Mouse (Mus musculus) spleen, adult 2 months (tissue): ENCODE measurements around the gene Nampt. TPM values are rescaled to one million over a fixed set of nuclear protein-coding genes. Genes with fewer than 3 reads are reported as not detected.

ENCODE experiments used
- DNase-seq, 2 experiments: peaks; one replicate each; pipeline versions ENCODE4 v3.0.0 to v3.0.0-alpha.2; 2012 to 2021; ENCODE audit warnings: low spot score in 2 of 2, low read depth in 1 of 2
- H3K27ac ChIP-seq: fragments of 200-500 bp; 2 replicates; pipeline ENCODE4 v1.5.1; 2012; ENCODE audit warnings: low read length, inconsistent platforms; ENCODE audit not compliant: insufficient read depth
- H3K27me3 ChIP-seq: fragments of 200-500 bp; 2 replicates; pipeline ENCODE4 v1.6.1; 2012; ENCODE audit warnings: mild to moderate bottlenecking, moderate library complexity, low read length, inconsistent platforms; ENCODE audit not compliant: control insufficient read depth, insufficient read depth
- H3K36me3 ChIP-seq: fragments of 200-500 bp; 2 replicates; pipeline ENCODE4 v1.6.1; 2012; ENCODE audit warnings: mild to moderate bottlenecking, low read length, inconsistent platforms; ENCODE audit not compliant: control insufficient read depth, insufficient read depth
- H3K4me1 ChIP-seq: fragments of 200-500 bp; 2 replicates; pipeline ENCODE4 v1.6.1; 2011; ENCODE audit warnings: inconsistent platforms; ENCODE audit not compliant: control insufficient read depth, insufficient read depth, insufficient read length
- H3K4me3 ChIP-seq: fragments of 200-500 bp; 2 replicates; pipeline ENCODE4 v1.5.1; 2011; ENCODE audit warnings: mild to moderate bottlenecking, inconsistent platforms; ENCODE audit not compliant: insufficient read depth, insufficient read length; ENCODE audit errors: extremely low read depth
- CTCF ChIP-seq: fragments of 200-500 bp; IDR thresholded peaks from 2 replicates; pipeline ENCODE4 v1.5.1; 2011; ENCODE audit warnings: mild to moderate bottlenecking, inconsistent platforms; ENCODE audit not compliant: insufficient read depth, insufficient read length, insufficient replicate concordance; ENCODE audit errors: extremely low read depth
- POLR2A ChIP-seq: fragments of 200-500 bp; IDR thresholded peaks from 2 replicates; pipeline ENCODE4 v1.6.1; 2011; ENCODE audit warnings: low read depth, low read length, inconsistent platforms
- WGBS: fragments of 180-500 bp; shearing (Covaris S2); methylation state at CpG from one replicate; pipeline ENCODE4 v1.1.7; 2018; 5-methylcytosine and 5-hydroxymethylcytosine counted together
- polyA plus RNA-seq: library from polyadenylated mRNA; depleted of rRNA; stranded (reverse); fragments of >200 nt; gene quantifications from 2 replicates; pipeline ENCODE4 v1.2.3, GENCODE M21; 2012

The Nampt gene
- polyA plus RNA-seq, 1 experiment = 8.0 TPM

DNA sequence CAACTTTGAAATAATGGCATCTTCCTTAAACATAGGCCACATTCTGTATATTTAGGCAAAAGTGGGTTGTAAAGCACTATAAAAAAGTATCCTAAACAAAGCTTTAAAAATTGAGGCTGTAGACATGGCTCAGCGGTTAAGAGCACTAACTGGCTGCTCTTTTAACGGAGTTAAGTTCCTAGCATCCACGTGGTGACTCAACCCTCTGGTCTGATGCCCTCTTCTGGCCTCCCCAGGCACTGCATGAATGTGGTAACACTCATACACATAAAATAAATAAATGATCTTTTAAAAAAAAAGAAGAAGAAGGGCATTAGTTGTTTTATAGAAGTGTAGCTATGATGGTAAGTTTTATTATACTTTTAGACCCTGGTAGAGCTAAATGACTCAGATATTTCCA lies 7.6 kb downstream of the Nampt start:
- Histone ChIP-seq H3K4me3 (no peak overlapping the region), H3K4me1 (peaks cover 4% of the 10 kb centered on the region; the same call in 1 of the 2 replicates), H3K36me3 (peaks cover 5% of the 10 kb centered on the region; the same call in 1 of the 2 replicates), H3K27ac (no peak overlapping the region), H3K27me3 (no peaks in the 10 kb centered on the region)
- TF ChIP-seq CTCF (peak; percentile 58; the same call in 1 of the 2 replicates), POLR2A (no peak)
- WGBS = 10% methylated on average over 3 of the region's 3 CpGs
- DNase-seq = peak; percentile 54 to 69

GRCm38 (mm10) chr12:32828137-32828760 lies 8.9 kb downstream of the Nampt start:
- TF ChIP-seq POLR2A (no peak), CTCF (no peak)
- Histone ChIP-seq H3K4me1 (peaks cover 4% of the 10 kb centered on the region; the same call in 1 of the 2 replicates), H3K36me3 (peaks cover 4% of the 10 kb centered on the region), H3K27ac (peak overlapping the region; percentile 49; the same call in 1 of the 2 replicates), H3K4me3 (no peak overlapping the region), H3K27me3 (no peaks in the 10 kb centered on the region)
- 32% methylated on average over 8 of the region's 8 CpGs for WGBS
- DNase-seq = peak; percentile 7 to 17

- Histone ChIP-seq H3K4me1 (peaks cover 4% of the 10 kb centered on the region; the same call in 1 of the 2 replicates), H3K36me3 (peaks cover 10% of the 10 kb centered on the region), H3K27me3 (no peaks in the 10 kb centered on the region), H3K27ac (no peak overlapping the region), H3K4me3 (no peak overlapping the region)
- 87% methylated on average over 9 of the region's 9 CpGs for WGBS
- DNase-seq = no peak
- no peak for TF ChIP-seq POLR2A
- no peak for TF ChIP-seq CTCF
Measured at GRCm38 (mm10) chr12:32829321-32830090, 10.2 kb downstream of the Nampt start.

GRCm38 (mm10) chr12:32832076-32832475 lies 12.7 kb downstream of the Nampt start:
- Histone ChIP-seq H3K4me3 (no peak overlapping the region), H3K27me3 (no peaks in the 10 kb centered on the region), H3K27ac (no peak overlapping the region), H3K4me1 (peaks cover 4% of the 10 kb centered on the region; the same call in 1 of the 2 replicates), H3K36me3 (peaks cover 24% of the 10 kb centered on the region)
- TF ChIP-seq POLR2A = no peak
- TF ChIP-seq CTCF = no peak
- 97% methylated on average over 3 of the region's 3 CpGs for WGBS
- DNase-seq = no peak

GRCm38 (mm10) chr12:32834781-32835180 lies 15.4 kb downstream of the Nampt start:
- no peak overlapping the region for H3K27ac ChIP-seq
- no peaks in the 10 kb centered on the region for H3K4me1 ChIP-seq
- no peaks in the 10 kb centered on the region for H3K27me3 ChIP-seq
- H3K36me3 ChIP-seq = peaks cover 39% of the 10 kb centered on the region
- no peak for DNase-seq
- no peak overlapping the region for H3K4me3 ChIP-seq
- WGBS = 95% methylated on average over 6 of the region's 6 CpGs
- TF ChIP-seq CTCF = no peak
- TF ChIP-seq POLR2A = no peak

DNA sequence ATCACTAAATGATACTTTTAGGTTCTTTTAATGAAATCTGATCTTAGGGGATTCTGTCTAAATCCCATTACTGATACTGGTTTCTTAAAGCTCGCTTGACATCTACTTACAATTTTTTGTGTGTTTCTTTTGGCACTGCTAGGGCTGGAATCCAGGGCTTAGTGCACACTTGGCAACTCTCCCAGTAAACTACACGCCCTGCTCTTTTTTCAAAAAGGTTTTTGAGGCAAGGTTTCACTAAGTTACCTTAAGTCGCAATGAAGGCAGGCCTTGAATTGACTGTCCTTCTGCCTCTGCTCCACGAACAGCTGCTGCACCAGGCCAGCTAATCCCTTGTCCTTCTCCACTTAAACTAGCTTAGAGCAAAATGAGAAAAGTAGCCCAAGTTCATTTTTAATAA lies 15.9 kb downstream of the Nampt start:
- TF ChIP-seq CTCF (no peak), POLR2A (no peak)
- peaks cover 41% of the 10 kb centered on the region for H3K36me3 ChIP-seq
- DNase-seq = no peak

More for the DNA sequence above, 15.9 kb downstream of the Nampt start:
- no peak overlapping the region for H3K4me3 ChIP-seq
- no peak overlapping the region for H3K27ac ChIP-seq
- WGBS = 87% methylated on average over 4 of the region's 4 CpGs
- no peaks in the 10 kb centered on the region for H3K27me3 ChIP-seq
- H3K4me1 ChIP-seq = no peaks in the 10 kb centered on the region
